Mouse (Mus musculus) limb, embryonic 15.5 days (tissue): ENCODE measurements around the gene Pde2a. TPM values are rescaled to one million over a fixed set of nuclear protein-coding genes. Genes with fewer than 3 reads are reported as not detected.
A peak's percentile ranks its signal among the peaks of the same experiment; 100 is the strongest.

ENCODE experiments used
- ATAC-seq: fragments of 200-750 bp; cut with Nextera tagmentation; 2 replicates; pipeline ENCODE4 v1.8.0; 2017; ENCODE audit warnings: low read depth, moderate TSS enrichment; ENCODE audit not compliant: insufficient number of reproducible peaks, low FRiP score, low TSS enrichment
- H3K27ac ChIP-seq: fragments of 300-500 bp; sonication (generic); 2 replicates; pipeline ENCODE4 v1.5.1; 2015; ENCODE audit warnings: moderate library complexity, mild to moderate bottlenecking, inconsistent platforms
- H3K27me3 ChIP-seq: fragments of 300-500 bp; sonication (generic); 2 replicates; pipeline ENCODE4 v1.6.1; 2015; ENCODE audit warnings: inconsistent platforms
- H3K36me3 ChIP-seq: fragments of 300-500 bp; sonication (generic); 2 replicates; pipeline ENCODE4 v1.6.1; 2015; ENCODE audit warnings: inconsistent platforms
- H3K4me1 ChIP-seq: fragments of 300-500 bp; sonication (generic); 2 replicates; pipeline ENCODE4 v1.6.1; 2015; ENCODE audit warnings: inconsistent platforms
- H3K4me2 ChIP-seq: fragments of 300-500 bp; sonication (generic); 2 replicates; pipeline ENCODE4 v1.6.1; 2015; ENCODE audit warnings: mild to moderate bottlenecking, inconsistent platforms
- H3K4me3 ChIP-seq: fragments of 300-500 bp; sonication (generic); 2 replicates; pipeline ENCODE4 v1.5.1; 2015; ENCODE audit warnings: mild to moderate bottlenecking, inconsistent platforms
- H3K9ac ChIP-seq: fragments of 300-500 bp; sonication (generic); 2 replicates; pipeline ENCODE4 v1.6.1; 2015; ENCODE audit warnings: inconsistent platforms
- H3K9me3 ChIP-seq: fragments of 300-500 bp; sonication (generic); 2 replicates; pipeline ENCODE4 v1.6.1; 2016; ENCODE audit warnings: inconsistent platforms
- WGBS: fragments of 180-500 bp; shearing (Covaris S2); methylation state at CpG from one replicate; pipeline ENCODE4 v1.1.7; 2015; 5-methylcytosine and 5-hydroxymethylcytosine counted together
- polyA plus RNA-seq: library from polyadenylated mRNA; unstranded; fragments of >200 nt; fragmentation: Nextera tagmentation; extraction: Ambion mirVana; gene quantifications from 2 replicates; pipeline ENCODE4 v1.2.1, GENCODE M21; 2015

The Pde2a gene
- polyA plus RNA-seq, 1 experiment from 2014 or later = 14.5 TPM

DNA sequence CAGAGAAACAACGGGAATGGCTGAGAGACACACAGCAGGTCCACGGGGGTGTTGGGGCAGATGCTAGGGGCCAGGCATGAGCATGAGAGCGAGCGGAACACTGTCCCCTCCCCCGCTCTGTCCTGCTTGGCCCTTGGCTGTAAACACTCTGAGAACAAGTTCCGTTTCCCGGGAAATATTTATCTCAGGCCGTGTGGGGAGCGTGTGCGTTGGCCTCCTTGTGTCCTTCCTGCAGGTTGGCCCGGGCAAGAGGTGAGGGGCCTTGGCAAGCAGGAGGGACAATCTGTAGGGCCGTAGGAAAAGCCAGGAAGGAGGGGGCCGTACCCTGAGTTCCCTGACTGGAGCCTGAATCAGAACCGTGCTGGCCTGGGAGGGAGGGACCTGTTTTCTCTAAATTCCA is 43.9 kb downstream of the Pde2a start:
- H3K27ac ChIP-seq = no peak overlapping the region
- no peak; the same call in 1 of the 2 replicates for ATAC-seq
- 29% methylated on average over 14 of the region's 14 CpGs for WGBS
- no peaks in the 10 kb centered on the region for H3K36me3 ChIP-seq
- peaks cover 16% of the 10 kb centered on the region for H3K4me1 ChIP-seq
- no peaks in the 10 kb centered on the region for H3K9me3 ChIP-seq
- H3K4me2 ChIP-seq = 0 out of 2 replicates have a peak overlapping the region, but pooled peaks have one; percentile 1
- H3K4me3 ChIP-seq = no peak overlapping the region
- no peak overlapping the region for H3K9ac ChIP-seq
- no peaks in the 10 kb centered on the region for H3K27me3 ChIP-seq

DNA sequence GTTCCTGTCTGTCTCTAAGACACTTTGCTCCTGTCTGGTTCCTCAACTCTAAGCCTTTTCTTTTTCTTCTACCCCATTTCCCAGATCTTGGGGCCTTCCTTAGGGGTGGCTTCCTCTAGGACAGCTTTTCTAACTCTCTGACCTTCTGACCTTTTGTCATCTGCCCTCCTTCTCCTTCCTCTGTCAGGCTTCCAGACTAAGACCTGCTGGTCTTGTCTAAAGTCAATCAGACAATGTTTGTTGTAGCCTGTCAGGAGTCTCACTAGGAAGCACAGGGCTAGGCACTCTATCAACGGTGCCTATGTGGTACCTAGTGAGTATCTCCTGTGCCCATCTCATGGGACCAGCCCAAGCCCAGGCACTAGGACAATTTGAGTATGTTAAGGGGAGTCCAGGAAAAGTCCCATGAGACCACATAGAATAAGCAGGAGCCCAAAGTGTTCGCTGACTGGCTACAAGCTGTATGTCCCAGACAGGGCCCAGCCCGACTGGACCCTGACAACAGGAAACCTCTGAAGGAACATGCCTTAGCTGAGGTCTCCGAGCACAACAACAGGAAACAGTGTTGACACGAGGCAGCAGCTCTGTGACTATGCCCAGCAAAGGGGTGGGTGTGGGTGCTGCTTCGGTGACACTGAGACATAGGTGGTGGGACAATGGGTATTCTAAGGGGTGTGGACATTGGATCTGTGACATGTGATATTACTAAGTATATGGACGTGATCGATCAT is 44.5 kb downstream of the Pde2a start:
- Histone ChIP-seq H3K36me3 (no peaks in the 10 kb centered on the region), H3K27me3 (no peaks in the 10 kb centered on the region), H3K4me2 (no peak overlapping the region), H3K9ac (no peak overlapping the region), H3K4me3 (no peak overlapping the region), H3K27ac (0 out of 2 replicates have a peak overlapping the region, but pooled peaks have one; percentile 38), H3K9me3 (no peaks in the 10 kb centered on the region), H3K4me1 (peaks cover 10% of the 10 kb centered on the region; the same call in 1 of the 2 replicates)
- WGBS = 82% methylated on average over 8 of the region's 8 CpGs
- ATAC-seq = no peak; the same call in 1 of the 2 replicates

GRCm38 (mm10) chr7:101466581-101467081 is 45.1 kb downstream of the Pde2a start:
- no peak overlapping the region for H3K27ac ChIP-seq
- H3K4me3 ChIP-seq = no peak overlapping the region
- H3K9me3 ChIP-seq = no peaks in the 10 kb centered on the region
- no peaks in the 10 kb centered on the region for H3K27me3 ChIP-seq
- no peaks in the 10 kb centered on the region for H3K36me3 ChIP-seq
- ATAC-seq = no peak
- WGBS = 85% methylated on average over 6 of the region's 6 CpGs
- no peak overlapping the region for H3K4me2 ChIP-seq
- H3K9ac ChIP-seq = no peak overlapping the region
- peaks cover 7% of the 10 kb centered on the region; the same call in 1 of the 2 replicates for H3K4me1 ChIP-seq

GRCm38 (mm10) chr7:101471423-101471822 is 49.9 kb downstream of the Pde2a start:
- H3K27me3 ChIP-seq = no peaks in the 10 kb centered on the region
- H3K4me2 ChIP-seq = no peak overlapping the region
- H3K36me3 ChIP-seq = no peaks in the 10 kb centered on the region
- peaks cover 13% of the 10 kb centered on the region for H3K4me1 ChIP-seq
- ATAC-seq = no peak
- H3K9ac ChIP-seq = no peak overlapping the region
- H3K27ac ChIP-seq = no peak overlapping the region
- H3K9me3 ChIP-seq = no peaks in the 10 kb centered on the region
- WGBS = 88% methylated on average over 2 of the region's 2 CpGs
- H3K4me3 ChIP-seq = no peak overlapping the region

- 61% methylated on average over 3 of the region's 3 CpGs for WGBS
- no peak overlapping the region for H3K9ac ChIP-seq
These were observed 50.5 kb downstream of the Pde2a start for GRCm38 (mm10) chr7:101471968-101472480.

DNA sequence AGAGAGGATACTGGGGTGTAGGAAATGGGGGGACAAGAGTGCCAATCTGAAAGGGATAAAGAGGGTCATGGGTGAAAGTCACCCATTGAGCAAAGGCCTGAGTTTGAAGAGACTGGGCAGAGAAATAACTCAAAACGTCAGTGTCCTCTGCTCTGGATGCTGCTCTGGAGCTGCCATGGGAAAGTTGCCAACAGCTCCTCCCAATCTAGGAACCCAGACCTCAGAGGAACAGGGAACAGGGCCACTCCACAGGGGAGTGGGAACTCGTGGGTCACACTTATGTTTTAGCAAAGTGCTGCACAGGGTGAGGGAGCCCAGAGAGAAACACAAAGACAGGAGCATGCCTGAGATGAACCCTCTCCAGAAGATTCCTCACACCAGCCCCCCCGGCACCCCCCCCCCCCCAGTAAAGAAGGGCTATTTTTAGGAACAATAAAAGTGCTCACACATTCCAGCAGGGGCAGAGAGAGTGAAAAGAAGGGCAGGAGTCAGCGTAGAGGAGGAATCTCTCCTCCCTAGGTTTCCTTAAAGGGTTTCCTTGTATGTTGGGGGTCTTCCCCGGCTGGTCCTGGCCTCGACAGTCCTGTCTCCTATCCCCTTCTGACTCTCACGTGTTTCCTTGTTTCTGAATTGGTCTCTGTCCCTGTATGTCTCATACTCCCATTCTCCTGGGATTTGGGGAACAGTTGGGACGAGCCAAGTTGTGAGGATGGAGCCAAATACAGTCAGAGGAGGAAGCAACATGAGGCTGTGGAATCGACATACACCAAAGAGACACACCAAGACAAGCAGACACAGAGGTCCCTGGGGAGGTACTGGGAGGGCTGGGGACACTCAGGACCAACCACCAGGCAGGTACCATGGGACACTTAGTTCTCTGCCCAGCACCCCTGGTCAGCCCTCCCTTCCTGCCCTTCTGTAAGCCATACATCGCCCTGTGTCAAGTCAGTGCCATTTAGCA is 51.4 kb downstream of the Pde2a start:
- no peaks in the 10 kb centered on the region for H3K27me3 ChIP-seq
- no peak overlapping the region for H3K4me3 ChIP-seq
- H3K9ac ChIP-seq = no peak overlapping the region
- peak; percentile 22; the same call in 1 of the 2 replicates for ATAC-seq
- H3K36me3 ChIP-seq = no peaks in the 10 kb centered on the region
- no peak overlapping the region for H3K4me2 ChIP-seq
- no peak overlapping the region for H3K27ac ChIP-seq
- no peaks in the 10 kb centered on the region for H3K9me3 ChIP-seq
- H3K4me1 ChIP-seq = peaks cover 13% of the 10 kb centered on the region
- WGBS = 40% methylated on average over 10 of the region's 10 CpGs

More at GRCm38 (mm10) chr7:101471968-101472480, 50.5 kb downstream of the Pde2a start:
- ATAC-seq = no peak
- Histone ChIP-seq H3K27me3 (no peaks in the 10 kb centered on the region), H3K4me1 (peaks cover 13% of the 10 kb centered on the region), H3K9me3 (no peaks in the 10 kb centered on the region), H3K27ac (no peak overlapping the region), H3K4me2 (no peak overlapping the region), H3K4me3 (no peak overlapping the region), H3K36me3 (no peaks in the 10 kb centered on the region)

DNA sequence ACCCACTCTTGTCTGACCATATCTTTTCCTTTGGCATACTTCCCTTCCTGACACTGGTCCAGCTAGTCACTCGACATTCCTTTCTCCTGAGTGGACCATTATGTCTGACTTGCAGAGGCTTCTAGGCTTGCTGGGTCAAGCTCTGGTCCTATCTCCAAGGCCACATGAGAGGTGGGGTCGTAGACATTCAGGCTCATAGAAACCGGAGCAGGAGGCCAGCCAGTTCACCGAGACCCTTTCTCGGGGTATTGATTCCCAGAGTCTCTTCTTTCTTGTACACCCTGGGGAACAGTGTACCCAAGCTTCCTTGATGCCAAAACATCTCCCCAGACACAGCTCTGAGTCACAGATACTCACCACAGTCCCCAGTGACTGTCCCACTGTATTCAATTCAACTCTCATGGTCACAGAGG is 52.9 kb downstream of the Pde2a start:
- no peaks in the 10 kb centered on the region for H3K27me3 ChIP-seq
- ATAC-seq = no peak

GRCm38 (mm10) chr7:101476028-101476427 is 54.5 kb downstream of the Pde2a start:
- no peaks in the 10 kb centered on the region for H3K27me3 ChIP-seq
- no peaks in the 10 kb centered on the region for H3K9me3 ChIP-seq
- ATAC-seq = no peak
- peaks cover 13% of the 10 kb centered on the region for H3K4me1 ChIP-seq
- no peak overlapping the region for H3K9ac ChIP-seq
- no peaks in the 10 kb centered on the region for H3K36me3 ChIP-seq
- WGBS = 68% methylated on average over 3 of the region's 3 CpGs
- H3K4me3 ChIP-seq = no peak overlapping the region
- H3K27ac ChIP-seq = no peak overlapping the region
- no peak overlapping the region for H3K4me2 ChIP-seq

More for the DNA sequence above, 52.9 kb downstream of the Pde2a start:
- Histone ChIP-seq H3K4me3 (no peak overlapping the region), H3K36me3 (no peaks in the 10 kb centered on the region), H3K9me3 (no peaks in the 10 kb centered on the region), H3K4me1 (peaks cover 13% of the 10 kb centered on the region), H3K27ac (no peak overlapping the region), H3K4me2 (no peak overlapping the region), H3K9ac (no peak overlapping the region)
- WGBS = 86% methylated on average over 5 of the region's 5 CpGs

DNA sequence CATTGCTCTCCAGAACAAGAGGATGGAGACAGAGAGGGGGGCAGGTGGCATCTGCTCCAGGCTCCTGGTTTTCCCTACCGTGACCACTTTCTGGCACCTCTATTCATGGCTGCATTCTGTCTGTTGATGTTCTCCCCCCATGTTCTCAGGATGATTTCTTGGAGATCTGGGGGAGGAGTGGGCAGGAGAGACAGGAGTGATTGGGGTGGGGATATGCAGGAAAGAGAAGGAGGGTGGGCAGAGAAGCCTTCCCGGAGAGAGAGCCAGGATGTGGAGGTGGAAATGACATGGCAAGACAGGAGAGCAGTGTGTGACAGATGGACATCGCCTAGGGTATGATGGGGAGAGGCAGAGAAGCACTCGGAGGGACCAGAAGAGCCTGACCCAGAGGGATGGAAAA is 55.0 kb downstream of the Pde2a start:
- Histone ChIP-seq H3K36me3 (no peaks in the 10 kb centered on the region), H3K4me2 (no peak overlapping the region), H3K4me1 (peaks cover 13% of the 10 kb centered on the region), H3K9ac (no peak overlapping the region), H3K4me3 (no peak overlapping the region), H3K9me3 (no peaks in the 10 kb centered on the region), H3K27ac (no peak overlapping the region), H3K27me3 (no peaks in the 10 kb centered on the region)
- ATAC-seq = no peak
- 62% methylated on average over 4 of the region's 4 CpGs for WGBS

DNA sequence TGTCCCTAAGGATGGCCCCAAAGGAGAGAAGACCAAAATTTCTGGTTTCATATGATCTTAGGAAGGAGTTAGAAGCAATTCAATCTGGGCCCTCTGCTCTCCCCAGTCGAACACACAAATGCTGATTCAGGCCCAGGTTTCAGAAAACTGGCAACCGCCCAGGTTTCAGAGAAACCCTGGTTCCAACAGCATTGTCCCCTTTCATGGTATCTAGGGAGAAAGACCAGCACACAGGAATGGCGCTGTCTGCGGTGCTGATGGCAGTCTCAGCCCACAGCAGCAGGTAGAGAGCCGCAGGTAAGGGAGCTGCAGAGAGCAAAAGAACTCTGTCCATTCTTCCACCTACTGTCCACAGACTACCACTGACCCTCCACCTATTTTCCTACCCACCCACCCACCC is 55.7 kb downstream of the Pde2a start:
- Histone ChIP-seq H3K9me3 (no peaks in the 10 kb centered on the region), H3K4me2 (no peak overlapping the region), H3K9ac (no peak overlapping the region), H3K4me1 (peaks cover 9% of the 10 kb centered on the region), H3K4me3 (no peak overlapping the region), H3K27ac (no peak overlapping the region), H3K27me3 (no peaks in the 10 kb centered on the region), H3K36me3 (no peaks in the 10 kb centered on the region)
- ATAC-seq = no peak
- 45% methylated on average over 5 of the region's 5 CpGs for WGBS

GRCm38 (mm10) chr7:101478099-101478498 is 56.6 kb downstream of the Pde2a start:
- Histone ChIP-seq H3K4me3 (no peak overlapping the region), H3K4me2 (no peak overlapping the region), H3K36me3 (no peaks in the 10 kb centered on the region), H3K9ac (no peak overlapping the region), H3K9me3 (no peaks in the 10 kb centered on the region), H3K4me1 (peaks cover 5% of the 10 kb centered on the region; the same call in 1 of the 2 replicates), H3K27ac (no peak overlapping the region), H3K27me3 (no peaks in the 10 kb centered on the region)
- WGBS = 67% methylated on average over 5 of the region's 5 CpGs
- no peak for ATAC-seq
